Mouse (Mus musculus) cerebellum, postnatal 25 days (tissue): Measurements from ENCODE around the gene Nol7.

Source experiments
- DNase-seq, 2 experiments: peaks; one replicate each; pipeline ENCODE4 v3.0.0; 2021; ENCODE audit warnings: mixed read lengths in 2 of 2

Gene Nol7

DNA sequence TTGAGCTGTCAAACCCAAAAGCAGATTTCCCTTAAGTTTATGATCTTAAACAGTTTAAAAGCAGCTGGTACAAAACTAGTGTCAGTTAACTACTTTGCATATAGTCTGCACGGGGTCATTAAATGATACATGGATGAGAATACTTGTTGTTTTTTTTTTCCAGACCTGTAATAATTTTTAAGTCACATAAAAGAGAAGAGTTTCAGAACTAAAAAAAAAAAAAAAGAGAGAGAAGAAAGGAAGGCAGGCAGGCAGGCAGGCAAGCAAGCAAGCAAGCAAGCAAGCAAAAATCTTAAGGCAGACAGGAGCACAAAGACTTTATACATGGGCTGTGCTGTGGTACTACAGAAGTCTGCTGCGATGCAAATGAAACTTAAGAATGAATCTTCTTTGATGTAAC lies 35.2 kb downstream of the Nol7 start:
- DNase-seq = no peak

DNA sequence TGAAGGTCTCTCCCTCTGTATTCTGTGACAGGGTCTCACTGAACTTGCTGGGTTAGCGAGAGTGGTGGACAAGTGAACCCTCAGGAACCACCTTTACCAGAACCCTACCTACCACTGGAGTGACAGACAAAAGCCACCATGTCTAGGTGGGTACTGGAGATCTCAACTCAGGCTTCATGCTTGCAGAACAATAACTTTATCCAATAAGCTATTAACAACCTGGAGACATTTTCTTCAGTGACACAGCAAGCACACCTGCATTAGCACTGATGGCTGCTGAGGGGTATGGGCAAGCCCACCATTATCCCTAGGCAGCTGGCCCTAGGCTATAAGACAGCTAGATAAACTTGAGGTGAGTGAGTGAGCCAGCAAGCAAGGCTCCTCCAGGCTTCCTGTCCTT lies 42.2 kb downstream of the Nol7 start:
- DNase-seq = no peak

DNA sequence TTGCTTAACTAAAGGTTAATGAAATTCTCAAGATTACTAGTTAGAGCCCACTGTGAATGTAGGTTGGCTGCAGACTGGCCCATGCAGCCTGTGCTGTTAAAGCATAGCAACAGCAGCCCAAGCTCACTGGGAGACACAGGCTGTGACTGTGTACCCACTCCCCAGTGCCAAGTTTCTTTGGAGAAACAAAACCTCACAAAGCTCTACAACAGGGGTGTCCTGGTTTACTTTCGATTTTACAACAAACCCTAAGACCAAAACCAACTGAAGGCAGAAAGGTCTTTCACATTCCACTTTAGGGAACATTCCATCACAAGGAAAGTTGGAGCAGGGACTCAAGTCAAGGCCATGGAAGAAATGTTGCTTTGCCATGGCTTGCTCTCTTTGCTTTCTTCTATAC lies 44.4 kb downstream of the Nol7 start:
- no peak for DNase-seq

DNA sequence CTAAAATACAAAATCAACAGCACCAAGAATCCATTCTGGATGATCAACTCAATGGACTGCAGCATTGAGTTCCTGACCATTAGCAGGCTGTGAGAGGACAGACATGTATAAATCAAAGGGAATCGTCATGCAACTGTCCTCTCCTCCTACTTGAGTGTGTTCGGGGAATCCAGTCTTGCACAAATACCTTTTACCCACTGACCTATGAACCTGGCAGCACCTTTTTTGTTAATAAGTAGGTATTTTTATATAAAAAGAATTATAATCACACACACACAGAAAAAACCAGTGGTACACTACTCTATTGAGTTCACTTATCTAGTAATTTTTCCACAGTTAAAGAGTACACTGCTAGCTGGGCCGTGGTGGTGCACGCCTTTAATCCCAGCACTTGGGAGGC lies 45.5 kb downstream of the Nol7 start:
- no peak for DNase-seq

DNA sequence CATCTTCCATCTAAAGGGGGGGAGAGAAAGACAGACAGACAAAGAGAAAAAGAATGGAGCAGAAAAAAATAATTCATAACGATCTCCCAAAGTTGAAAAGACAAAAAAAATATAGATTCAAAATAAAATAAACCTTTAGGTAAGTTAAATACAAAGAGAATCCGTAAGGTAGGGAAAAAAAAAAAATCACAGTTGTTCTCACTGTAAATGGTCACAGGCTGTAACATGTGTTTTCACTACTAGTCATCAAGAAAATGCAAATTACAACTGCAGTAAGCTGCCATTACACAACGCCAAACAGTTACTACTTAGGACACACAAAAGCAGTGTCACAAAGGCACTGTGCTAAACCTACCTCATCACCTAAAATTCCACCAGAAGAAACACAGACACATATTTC lies 46.5 kb downstream of the Nol7 start:
- no peak for DNase-seq

DNA sequence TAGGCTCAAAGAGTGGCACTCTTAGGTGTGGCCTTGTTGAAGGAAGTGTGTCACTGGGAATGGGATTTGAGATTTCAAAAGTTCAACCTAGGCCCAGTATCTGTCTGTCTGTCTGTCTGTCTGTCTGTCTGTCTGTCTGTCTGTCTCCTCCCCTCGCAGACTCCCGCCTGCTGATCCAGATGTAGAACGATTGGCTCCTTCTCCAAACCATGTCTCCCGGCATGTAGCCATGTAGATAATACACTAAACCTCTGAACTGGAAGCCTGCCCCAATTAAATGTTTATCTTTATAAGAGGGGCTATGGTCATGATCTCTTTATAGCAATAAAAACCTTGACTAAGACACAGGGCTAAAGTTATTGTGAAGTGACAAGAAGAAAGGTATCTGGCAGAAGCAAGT lies 47.6 kb downstream of the Nol7 start:
- no peak for DNase-seq

DNA sequence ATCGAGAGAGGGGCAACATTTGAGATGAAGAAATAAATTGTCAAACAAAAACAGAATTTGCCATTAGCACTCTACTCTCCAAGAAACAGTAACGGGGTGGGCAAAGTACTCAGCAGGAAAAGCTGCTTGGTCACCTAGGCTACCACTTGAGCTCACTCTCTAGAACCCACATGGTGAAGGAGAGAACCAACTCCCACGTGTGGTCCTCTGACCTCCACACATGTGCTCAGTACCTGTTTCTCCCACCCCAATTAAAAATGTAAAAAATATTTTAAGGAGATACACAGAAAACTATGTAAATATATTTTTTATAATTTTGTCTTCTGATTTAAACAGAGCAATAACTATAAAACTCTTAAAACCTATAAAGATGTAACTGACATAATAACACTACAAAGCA lies 49.5 kb downstream of the Nol7 start:
- no peak for DNase-seq

DNA sequence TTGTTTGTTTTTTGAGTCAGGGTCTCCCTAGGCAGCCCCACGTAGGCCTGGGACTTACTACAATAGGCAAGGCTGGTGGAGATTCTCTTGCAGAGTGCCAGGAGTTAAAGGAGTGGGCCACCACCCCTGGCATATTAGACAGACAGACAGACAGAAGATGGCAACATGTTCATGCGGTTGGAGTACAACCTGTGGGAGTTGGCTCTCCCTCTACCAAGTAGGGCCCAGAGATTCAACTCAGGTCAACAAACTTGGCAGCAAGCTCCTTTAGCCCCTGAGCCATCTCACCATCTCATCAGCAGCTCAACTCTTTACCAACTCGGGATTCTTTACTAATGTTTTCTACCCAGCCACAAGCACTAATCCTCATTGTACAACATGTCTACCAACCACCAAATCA lies 52.5 kb downstream of the Nol7 start:
- no peak for DNase-seq

DNA sequence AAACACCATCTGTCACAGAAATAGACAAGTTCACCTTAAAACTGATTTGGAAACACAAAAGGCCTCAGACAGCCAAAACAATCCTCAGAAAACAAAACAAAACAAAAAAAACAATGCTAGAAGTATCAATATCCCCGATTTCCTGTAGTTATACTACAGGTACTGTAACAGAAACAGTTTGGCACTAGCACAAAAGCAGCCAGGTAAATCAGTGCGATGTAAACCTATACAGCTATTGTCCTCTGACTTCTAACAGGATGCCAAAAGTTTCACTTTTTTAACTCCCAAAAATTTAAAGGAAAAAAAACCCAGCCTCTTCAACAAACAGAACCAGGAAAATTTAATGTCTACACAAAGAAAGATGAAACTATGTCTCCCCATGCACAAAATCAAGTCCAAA lies 54.0 kb downstream of the Nol7 start:
- DNase-seq = no peak

DNA sequence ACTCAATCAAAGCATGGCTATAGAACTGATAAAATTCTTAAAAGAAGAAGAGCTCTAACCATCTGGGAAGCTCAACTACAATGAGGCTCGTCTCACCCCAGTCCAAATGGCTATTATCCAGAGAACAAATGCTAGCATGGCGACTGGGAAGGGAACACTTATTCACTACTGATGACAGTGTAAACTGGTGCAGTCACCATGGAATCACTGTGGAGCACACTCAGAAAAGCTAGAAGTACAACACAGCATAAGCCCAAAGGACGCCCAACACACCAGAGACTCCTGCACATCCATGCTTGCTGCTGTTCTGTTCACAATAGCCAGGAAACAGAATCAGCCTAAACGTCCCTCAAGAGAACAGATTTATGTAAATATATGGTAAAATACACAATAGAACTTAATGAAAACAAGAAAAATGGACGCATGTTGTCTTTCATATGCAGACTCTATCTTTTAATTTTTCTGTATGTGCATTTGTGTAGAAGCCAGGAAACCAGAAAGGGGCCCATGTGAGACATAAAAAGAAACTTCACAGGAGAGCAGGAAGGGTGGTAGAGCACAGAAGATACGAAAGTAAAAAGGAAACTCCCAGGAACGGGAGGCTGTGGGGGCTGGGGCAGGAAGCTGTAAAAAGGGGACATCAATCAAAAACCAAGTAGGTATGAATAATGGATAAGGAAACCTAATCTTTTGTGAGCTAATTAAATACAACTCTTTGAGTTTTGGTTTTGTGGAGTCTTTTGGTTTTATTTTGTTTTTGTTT lies 54.8 kb downstream of the Nol7 start:
- DNase-seq = peak in 1 of 2 experiments; percentile 39

DNA sequence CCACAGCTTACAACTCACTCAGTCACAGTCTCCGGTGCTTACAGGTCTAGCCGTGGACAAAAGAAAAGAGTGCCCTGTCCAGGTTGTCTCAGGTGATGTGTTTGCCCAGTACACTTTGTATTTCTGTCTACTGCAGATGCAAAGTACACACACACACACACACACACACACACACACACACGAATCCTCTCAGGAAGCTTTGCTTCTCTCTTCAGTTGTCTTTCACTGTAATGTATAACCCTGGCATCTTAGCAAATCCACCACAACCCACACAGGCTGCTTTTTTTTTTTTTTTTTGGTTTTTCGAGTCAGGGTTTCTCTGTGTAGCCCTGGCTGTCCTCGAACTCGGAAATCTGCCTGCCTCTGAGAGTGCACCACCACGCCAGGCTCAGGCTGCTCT lies 56.2 kb downstream of the Nol7 start:
- DNase-seq = no peak
